Mouse (Mus musculus) MEL (cell line): ENCODE measurements at regions not wholly inside any gene's neighbourhood (a gene's known extent, or its start where the extent isn't known, plus 50 kb on each side); places are given as distances from the start of the nearest gene placed in this dataset.

Experiments
- DNase-seq: peaks from one replicate; pipeline ENCODE4 v3.0.0; 2011; ENCODE audit warnings: low read depth, low spot score
- H3K27ac ChIP-seq: 2 replicates; pipeline ENCODE4 v1.5.1; 2012; ENCODE audit warnings: low read depth, mild to moderate bottlenecking, control low read depth, low read length, moderate library complexity; ENCODE audit not compliant: control insufficient read depth
- H3K27me3 ChIP-seq, 2 experiments: fragments of 150-350 bp in 1 of 2; sonication (generic) in 1 of 2; 2 replicates each; pipeline ENCODE4 v1.6.1; 2012; ENCODE audit warnings: low read length in 2 of 2, mild to moderate bottlenecking in 2 of 2, improper control_type of control experiment in 1 of 2, moderate library complexity in 1 of 2; ENCODE audit not compliant: insufficient read depth in 2 of 2, control insufficient read depth in 1 of 2
- H3K36me3 ChIP-seq, 2 experiments: 2 replicates each; pipeline ENCODE4 v1.6.1; 2012 to 2014; ENCODE audit warnings: low read length in 2 of 2, improper control_type of control experiment in 1 of 2, inconsistent platforms in 1 of 2, mild to moderate bottlenecking in 1 of 2; ENCODE audit not compliant: insufficient read depth in 2 of 2, control insufficient read depth in 1 of 2
- H3K4me1 ChIP-seq, 2 experiments: fragments of 150-350 bp in 1 of 2; sonication (generic) in 1 of 2; 2 replicates each; pipeline ENCODE4 v1.6.1; 2012; ENCODE audit warnings: low read length in 2 of 2, improper control_type of control experiment in 1 of 2, mild to moderate bottlenecking in 1 of 2; ENCODE audit not compliant: insufficient read depth in 2 of 2, control insufficient read depth in 1 of 2
- H3K4me3 ChIP-seq, 2 experiments: fragments of 150-350 bp in 1 of 2; sonication (generic) in 1 of 2; 2 replicates each; pipeline ENCODE4 v1.5.1; 2012; ENCODE audit warnings: low read depth in 2 of 2, low read length in 2 of 2, mild to moderate bottlenecking in 2 of 2, moderate library complexity in 2 of 2, control low read depth in 1 of 2, improper control_type of control experiment in 1 of 2; ENCODE audit not compliant: control insufficient read depth in 1 of 2, insufficient read depth in 1 of 2
- H3K79me2 ChIP-seq: 2 replicates; pipeline ENCODE4 v1.6.1; 2012; ENCODE audit warnings: mild to moderate bottlenecking, low read length, moderate library complexity; ENCODE audit not compliant: control insufficient read depth, poor library complexity, insufficient read depth
- H3K9ac ChIP-seq: 2 replicates; pipeline ENCODE4 v1.6.1; 2012; ENCODE audit warnings: low read depth, mild to moderate bottlenecking, control low read depth, low read length, moderate library complexity; ENCODE audit not compliant: control insufficient read depth, poor library complexity, severe bottlenecking
- H3K9me3 ChIP-seq: fragments of 150-350 bp; sonication (generic); replicated peaks from 2 replicates; pipeline ENCODE4 v1.6.1; 2012; ENCODE audit warnings: mild to moderate bottlenecking, low read length, improper control_type of control experiment, moderate library complexity; ENCODE audit not compliant: insufficient read depth
- CHD1 ChIP-seq: IDR thresholded peaks from 2 replicates; pipeline ENCODE4 v1.6.1; 2012; ENCODE audit warnings: low read depth, mild to moderate bottlenecking, inconsistent platforms, low read length, improper control_type of control experiment
- CHD2 ChIP-seq: IDR thresholded peaks from 2 replicates; pipeline ENCODE4 v1.6.1; 2011; ENCODE audit warnings: low read length, improper control_type of control experiment
- ELF1 ChIP-seq: IDR thresholded peaks from 2 replicates; pipeline ENCODE4 v1.6.1; 2014; ENCODE audit warnings: low read depth, mild to moderate bottlenecking, inconsistent platforms, low read length, improper control_type of control experiment, moderate library complexity
- EP300 ChIP-seq, 2 experiments: IDR thresholded peaks; 2 replicates each; pipeline ENCODE4 v1.6.1; 2011; ENCODE audit warnings: improper control_type of control experiment in 2 of 2, low read length in 2 of 2, low read depth in 1 of 2, mild to moderate bottlenecking in 1 of 2
- ETS1 ChIP-seq: IDR thresholded peaks from 2 replicates; pipeline ENCODE4 v1.6.1; 2012; ENCODE audit warnings: low read depth, mild to moderate bottlenecking, inconsistent platforms, low read length, improper control_type of control experiment, moderate library complexity
- GABPA ChIP-seq: IDR thresholded peaks from 2 replicates; pipeline ENCODE4 v1.6.1; 2012; ENCODE audit warnings: low read depth, mild to moderate bottlenecking, inconsistent platforms, low read length, improper control_type of control experiment, moderate library complexity
- GATA1 ChIP-seq: IDR thresholded peaks from 2 replicates; pipeline ENCODE4 v1.6.1; 2011; ENCODE audit warnings: low read depth, low read length, improper control_type of control experiment
- MAX ChIP-seq: IDR thresholded peaks from 2 replicates; pipeline ENCODE4 v1.6.1; 2011; ENCODE audit warnings: low read length, improper control_type of control experiment
- MAZ ChIP-seq: IDR thresholded peaks from 2 replicates; pipeline ENCODE4 v1.6.1; 2012; ENCODE audit warnings: low read depth, mild to moderate bottlenecking, inconsistent platforms, low read length, improper control_type of control experiment
- MEF2A ChIP-seq: IDR thresholded peaks from 2 replicates; pipeline ENCODE4 v1.6.1; 2014; ENCODE audit warnings: low read depth, mild to moderate bottlenecking, inconsistent platforms, low read length, improper control_type of control experiment; ENCODE audit not compliant: poor library complexity, insufficient replicate concordance, severe bottlenecking; ENCODE audit errors: extremely low read depth
- MYB ChIP-seq: IDR thresholded peaks from 2 replicates; pipeline ENCODE4 v1.6.1; 2011; ENCODE audit warnings: mild to moderate bottlenecking, low read depth, low read length, improper control_type of control experiment
- NELFE ChIP-seq: IDR thresholded peaks from 2 replicates; pipeline ENCODE4 v1.6.1; 2011; ENCODE audit warnings: low read depth, low read length, improper control_type of control experiment
- NRF1 ChIP-seq: IDR thresholded peaks from 2 replicates; pipeline ENCODE4 v1.6.1; 2014; ENCODE audit warnings: low read depth, mild to moderate bottlenecking, inconsistent platforms, low read length, improper control_type of control experiment, moderate library complexity; ENCODE audit not compliant: poor library complexity, insufficient read depth, severe bottlenecking
- POLR2AphosphoS2 ChIP-seq: IDR thresholded peaks from 2 replicates; pipeline ENCODE4 v1.6.1; 2011; ENCODE audit warnings: low read length, improper control_type of control experiment
- POLR2AphosphoS5 ChIP-seq: IDR thresholded peaks from 2 replicates; pipeline ENCODE4 v1.6.1; 2012; ENCODE audit warnings: low read depth, borderline replicate concordance, mild to moderate bottlenecking, inconsistent platforms, low read length, moderate library complexity, mixed read lengths
- RAD21 ChIP-seq: IDR thresholded peaks from 2 replicates; pipeline ENCODE4 v1.6.1; 2011; ENCODE audit warnings: mild to moderate bottlenecking, low read depth, low read length, improper control_type of control experiment
- RCOR1 ChIP-seq: IDR thresholded peaks from 2 replicates; pipeline ENCODE4 v1.6.1; 2012; ENCODE audit warnings: low read depth, mild to moderate bottlenecking, inconsistent platforms, low read length, improper control_type of control experiment
- SMC3 ChIP-seq: IDR thresholded peaks from 2 replicates; pipeline ENCODE4 v1.6.1; 2011; ENCODE audit warnings: low read depth, low read length, improper control_type of control experiment
- TBP ChIP-seq: IDR thresholded peaks from 2 replicates; pipeline ENCODE4 v1.8.0; 2011; ENCODE audit warnings: low read depth, low read length, improper control_type of control experiment
- TCF12 ChIP-seq: IDR thresholded peaks from 2 replicates; pipeline ENCODE4 v1.6.1; 2014; ENCODE audit warnings: low read depth, mild to moderate bottlenecking, inconsistent platforms, low read length, improper control_type of control experiment, moderate library complexity
- UBTF ChIP-seq: IDR thresholded peaks from 2 replicates; pipeline ENCODE4 v1.6.1; 2012; ENCODE audit warnings: low read depth, mild to moderate bottlenecking, inconsistent platforms, low read length, improper control_type of control experiment, moderate library complexity, borderline replicate concordance; ENCODE audit not compliant: insufficient read depth
- USF2 ChIP-seq, 2 experiments: IDR thresholded peaks; 2 replicates each; pipeline ENCODE4 v1.6.1; 2011 to 2012; ENCODE audit warnings: improper control_type of control experiment in 2 of 2, low read length in 2 of 2, borderline replicate concordance in 1 of 2, inconsistent platforms in 1 of 2, low read depth in 1 of 2, mild to moderate bottlenecking in 1 of 2; ENCODE audit not compliant: insufficient read depth in 1 of 2
- ZMIZ1 ChIP-seq: IDR thresholded peaks from 2 replicates; pipeline ENCODE4 v1.6.1; 2012; ENCODE audit warnings: low read depth, mild to moderate bottlenecking, inconsistent platforms, low read length, improper control_type of control experiment, moderate library complexity

DNA sequence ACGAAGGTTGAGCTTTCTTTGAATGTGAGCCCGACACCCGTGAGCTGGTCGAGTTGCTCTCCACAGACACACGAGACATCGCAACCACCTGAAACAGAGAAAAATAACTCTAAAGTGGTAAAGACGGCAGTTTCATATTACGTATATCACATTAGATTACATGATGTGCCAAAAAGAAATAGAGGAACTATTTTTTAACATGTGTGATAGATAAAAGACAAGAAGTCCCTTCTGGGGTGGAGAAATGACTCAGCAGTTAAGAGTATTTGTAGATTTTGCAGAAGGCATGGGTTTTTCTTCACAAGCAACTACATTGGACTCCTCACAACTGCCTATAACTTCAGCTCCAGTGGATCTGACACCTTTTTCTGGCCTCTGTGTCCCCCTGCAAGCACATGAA, 222.2 kb upstream of the Sox2 start (continued):
- no peak for TF ChIP-seq USF2 (IDR thresholded peaks at IDR 0.05; ENCODE audit: borderline replicate concordance in 1 of 2, insufficient read depth in 1 of 2, low read depth in 1 of 2, low read length in 2 of 2)

DNA sequence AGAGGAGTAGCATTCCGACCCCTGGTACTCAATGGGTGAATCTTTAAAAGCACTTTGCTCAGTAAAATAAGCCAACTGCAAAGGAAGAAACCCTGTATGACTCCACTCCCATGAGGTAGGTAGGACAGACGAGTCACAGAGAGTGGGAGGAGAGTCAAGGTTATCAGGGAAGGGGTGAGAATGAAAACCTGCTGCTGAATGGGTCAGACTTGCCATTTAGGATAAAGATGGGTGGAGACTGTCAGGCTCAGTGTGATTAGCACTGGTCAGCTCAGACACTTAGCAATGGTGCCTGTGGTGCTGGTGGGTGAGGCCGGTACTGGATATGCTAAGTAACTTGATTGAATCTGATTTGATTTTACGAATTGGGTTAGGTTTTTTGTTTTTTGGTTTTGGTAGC, 222.7 kb upstream of the Sox2 start:
- H3K9me3 ChIP-seq, result no peaks in the 10 kb centered on the region
- no peaks in the 10 kb centered on the region for H3K79me2 ChIP-seq
- no peaks in the 10 kb centered on the region for H3K27me3 ChIP-seq
- peak overlapping the region; percentile 51 for H3K9ac ChIP-seq
- H3K27ac ChIP-seq, result peak overlapping the region; percentile 95
- H3K4me1 ChIP-seq, result peaks cover 19 to 28% of the 10 kb centered on the region in 2 experiments
- H3K4me3 ChIP-seq, result peak overlapping the region; percentile 29 to 50
- peaks cover 0 to 35% of the 10 kb centered on the region in 2 experiments; a peak in 2 of 4 replicates for H3K36me3 ChIP-seq
- TF ChIP-seq RAD21 (no peak), POLR2AphosphoS2 (peak; percentile 47; the same call in 1 of the 2 replicates), POLR2AphosphoS5 (no peak), GATA1 (peak; percentile 9; the same call in 1 of the 2 replicates), NELFE (peak; percentile 44), TBP (0 out of 2 replicates have a peak, but pooled peaks have one; percentile 55), RCOR1 (peak; percentile 27; the same call in 1 of the 2 replicates), MAZ (no peak), TCF12 (peak; percentile 50; the same call in 1 of the 2 replicates), CHD1 (0 out of 2 replicates have a peak, but pooled peaks have one; percentile 55), SMC3 (no peak), USF2 (IDR thresholded peaks at IDR 0.05; ENCODE audit: borderline replicate concordance in 1 of 2, insufficient read depth in 1 of 2, low read depth in 1 of 2, low read length in 2 of 2) (no peak)
- DNase-seq, result peak; percentile 80

DNA sequence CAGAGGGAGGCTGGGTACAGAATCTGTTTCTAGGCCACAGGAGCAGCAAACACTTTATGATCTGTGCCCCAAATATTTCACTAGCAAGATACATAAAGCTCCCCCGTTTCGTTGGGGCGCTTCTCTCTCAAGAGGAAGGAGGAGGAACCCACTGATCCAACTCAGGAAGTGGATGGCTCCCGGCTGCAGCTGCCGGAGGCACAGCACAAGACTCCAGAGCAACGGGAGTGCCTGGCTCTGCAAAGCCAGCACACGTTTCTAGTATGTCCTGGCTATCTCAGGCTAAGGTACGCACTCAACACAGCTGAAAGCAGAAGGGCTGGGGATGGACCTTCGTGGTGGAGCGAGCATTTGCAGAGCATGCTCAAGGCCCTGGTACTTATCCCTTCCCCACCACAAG, 223.2 kb upstream of the Sox2 start:
- Histone ChIP-seq H3K79me2 (no peaks in the 10 kb centered on the region), H3K4me1 (peaks cover 19 to 28% of the 10 kb centered on the region in 2 experiments), H3K4me3 (peak overlapping the region; percentile 29 to 50), H3K27ac (peak overlapping the region; percentile 95), H3K9me3 (no peaks in the 10 kb centered on the region), H3K36me3 (peaks cover 0 to 35% of the 10 kb centered on the region in 2 experiments; a peak in 2 of 4 replicates), H3K27me3 (no peaks in the 10 kb centered on the region), H3K9ac (peak overlapping the region; percentile 51)
- TF ChIP-seq TCF12, result peak; percentile 24; the same call in 1 of the 2 replicates
- TF ChIP-seq TBP, result no peak
- no peak for TF ChIP-seq MEF2A
- no peak for TF ChIP-seq UBTF
- TF ChIP-seq NELFE, result peak; percentile 6; the same call in 1 of the 2 replicates
- no peak; a peak in 1 of 4 replicates for TF ChIP-seq EP300 (IDR thresholded peaks at IDR 0.05; ENCODE audit: low read depth in 1 of 2, low read length in 2 of 2)
- no peak for TF ChIP-seq MYB
- TF ChIP-seq MAX, result 0 out of 2 replicates have a peak, but pooled peaks have one; percentile 29
- 0 out of 2 replicates have a peak, but pooled peaks have one; percentile 47 for TF ChIP-seq ZMIZ1
- TF ChIP-seq CHD2, result no peak
- no peak for TF ChIP-seq NRF1
- TF ChIP-seq USF2 (IDR thresholded peaks at IDR 0.05; ENCODE audit: borderline replicate concordance in 1 of 2, insufficient read depth in 1 of 2, low read depth in 1 of 2, low read length in 2 of 2), result no peak
- TF ChIP-seq ETS1, result 0 out of 2 replicates have a peak, but pooled peaks have one; percentile 17
- no peak for TF ChIP-seq GABPA
- no peak for TF ChIP-seq RCOR1
- TF ChIP-seq ELF1, result peak; percentile 58; the same call in 1 of the 2 replicates
- DNase-seq, result peak; percentile 74
